Mouse (Mus musculus) small intestine, adult 2 months (tissue): ENCODE measurements at regions not wholly inside any gene's neighbourhood (a gene's known extent, or its start where the extent isn't known, plus 50 kb on each side); places are given as distances from the start of the nearest gene placed in this dataset.

Experiments
- CTCF ChIP-seq: fragments of 200-500 bp; IDR thresholded peaks from 2 replicates; pipeline ENCODE4 v1.5.1; 2012; ENCODE audit warnings: low read depth, mild to moderate bottlenecking, control low read depth, inconsistent platforms, low read length, moderate library complexity, mixed read lengths; ENCODE audit not compliant: insufficient replicate concordance, insufficient read length; ENCODE audit errors: extremely low read depth
- POLR2A ChIP-seq: fragments of 200-500 bp; IDR thresholded peaks from 2 replicates; pipeline ENCODE4 v1.6.1; 2012; ENCODE audit warnings: low read depth, mild to moderate bottlenecking, control low read depth, inconsistent platforms, low read length, moderate library complexity

- TF ChIP-seq POLR2A: no peak
- TF ChIP-seq CTCF: no peak
Observed at GRCm38 (mm10) chr3:144255596-144256550, 50.9 kb upstream of the Lmo4 start.
